Mouse (Mus musculus): ENCODE measurements around the gene Epha8. TPM values are rescaled to one million over a fixed set of nuclear protein-coding genes. Genes with fewer than 3 reads are reported as not detected.

Epha8 gene
- total and polyA plus RNA-seq, 2 experiments from 2014 or later: 14.2 to 59.3 TPM

DNA sequence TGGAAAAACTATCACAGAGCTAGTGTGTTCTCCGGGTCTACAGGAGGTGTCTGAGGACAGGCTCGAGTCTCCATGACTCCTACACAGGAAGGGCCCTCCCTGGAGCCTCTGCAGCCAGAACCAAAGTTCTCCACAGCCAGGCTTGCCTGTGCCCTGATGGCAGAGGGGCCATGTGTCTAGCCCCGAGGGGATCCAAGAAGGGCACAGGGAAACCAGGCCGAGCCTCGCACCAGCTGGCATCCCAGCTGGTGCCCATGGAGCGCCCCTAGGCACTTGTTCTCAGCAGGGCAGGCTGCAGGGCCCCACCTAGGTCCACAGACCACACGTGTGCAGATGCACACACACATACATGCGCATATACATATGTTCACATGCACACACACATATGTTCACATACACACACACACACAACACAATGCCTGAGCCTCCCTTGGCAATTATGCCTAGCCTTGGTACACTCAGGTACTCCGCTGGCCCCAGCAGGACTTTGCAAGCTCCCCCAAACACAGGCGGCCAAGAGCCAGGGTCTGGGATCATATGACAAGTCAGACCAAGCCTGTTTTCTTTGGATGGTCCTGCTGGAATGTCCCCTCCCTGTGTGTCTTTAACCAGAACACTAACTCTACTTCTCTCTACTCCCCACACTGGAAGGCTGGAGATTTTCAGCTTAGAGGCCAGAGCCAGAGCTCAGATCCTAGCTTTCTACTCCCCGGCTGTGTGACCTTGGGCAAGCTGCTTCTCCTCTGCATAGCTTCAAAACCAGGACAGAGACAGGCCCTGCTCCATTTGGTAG lies 11.9 kb downstream of the Epha8 start:
- no peaks in the 10 kb centered on the region for H3K27me3 ChIP-seq (ENCODE audit: insufficient read depth, low read length)
- ATAC-seq (no peak), DNase-seq (ENCODE audit: low spot score) (no peak)
- no peak for TF ChIP-seq CTCF (IDR thresholded peaks at IDR 0.05; ENCODE audit: low read depth)
- 57% methylated on average over 11 of the region's 11 CpGs for WGBS
- peaks cover 6% of the 10 kb centered on the region; the same call in 1 of the 2 replicates for H3K4me1 ChIP-seq (ENCODE audit: insufficient read depth, low read length)
- no peak overlapping the region for H3K4me2 ChIP-seq (ENCODE audit: low read depth, low read length)
- no peaks in the 10 kb centered on the region for H3K9me3 ChIP-seq (ENCODE audit: low read length)
- no peak overlapping the region for H3K4me3 ChIP-seq (ENCODE audit: low read length)
- no peak overlapping the region; the same call in 1 of the 2 replicates for H3K27ac ChIP-seq
- H3K36me3 ChIP-seq (ENCODE audit: insufficient read depth, low read length): no peaks in the 10 kb centered on the region
- no peak overlapping the region for H3K9ac ChIP-seq (replicated peaks; ENCODE audit: low read length)

DNA sequence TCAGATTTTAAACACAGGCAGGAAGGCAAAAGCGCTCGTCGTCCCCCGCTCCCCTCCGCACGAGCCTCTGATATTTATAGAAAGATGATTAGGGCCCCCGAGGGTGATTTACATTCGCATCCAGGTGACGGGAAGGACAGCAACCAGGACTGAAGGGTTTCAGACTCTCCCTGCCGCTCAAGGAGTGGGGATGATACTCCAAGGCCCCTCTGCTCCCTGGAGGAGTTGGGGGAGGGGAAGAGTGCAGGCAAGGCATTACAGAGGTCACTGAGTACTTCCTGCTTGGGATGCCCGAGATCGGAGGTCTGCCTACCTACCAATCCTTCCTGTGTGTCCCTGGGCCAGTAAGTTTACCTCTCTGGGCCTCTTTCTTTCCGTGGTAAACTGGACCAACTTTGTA lies 13.4 kb downstream of the Epha8 start:
- ATAC-seq (no peak), DNase-seq (ENCODE audit: low spot score) (no peak)
- no peak overlapping the region for H3K4me3 ChIP-seq (ENCODE audit: low read length)
- H3K27ac ChIP-seq: no peak overlapping the region
- H3K4me2 ChIP-seq (ENCODE audit: low read depth, low read length): 0 out of 2 replicates have a peak overlapping the region, but pooled peaks have one; percentile 32
- no peak for TF ChIP-seq CTCF (IDR thresholded peaks at IDR 0.05; ENCODE audit: low read depth)
- H3K9ac ChIP-seq (replicated peaks; ENCODE audit: low read length): no peak overlapping the region
- no peaks in the 10 kb centered on the region for H3K36me3 ChIP-seq (ENCODE audit: insufficient read depth, low read length)
- peaks cover 3% of the 10 kb centered on the region; the same call in 1 of the 2 replicates for H3K4me1 ChIP-seq (ENCODE audit: insufficient read depth, low read length)
- 30% methylated on average over 13 of the region's 13 CpGs for WGBS
- no peaks in the 10 kb centered on the region for H3K27me3 ChIP-seq (ENCODE audit: insufficient read depth, low read length)
- no peaks in the 10 kb centered on the region for H3K9me3 ChIP-seq (ENCODE audit: low read length)

DNA sequence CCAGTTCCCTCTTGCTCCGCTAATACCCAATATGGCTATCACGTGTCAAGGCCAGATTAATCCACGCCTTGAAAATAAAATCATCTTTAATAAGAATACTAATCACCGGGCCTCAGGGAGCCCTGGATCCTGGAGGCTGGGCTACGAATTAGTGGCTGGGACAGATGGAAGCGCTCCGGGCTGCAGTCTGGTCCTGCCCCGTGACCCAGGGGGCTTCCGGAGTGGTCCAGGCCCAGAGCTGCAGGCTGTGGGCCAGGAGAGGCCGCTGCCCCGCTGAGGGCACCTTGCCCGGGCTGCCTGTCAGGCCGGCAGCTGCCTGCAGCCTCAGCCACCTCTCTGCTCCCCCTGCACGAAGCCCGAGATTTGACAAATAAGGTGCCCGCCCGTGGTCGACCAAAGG lies 13.9 kb downstream of the Epha8 start:
- H3K9ac ChIP-seq (replicated peaks; ENCODE audit: low read length): peak overlapping the region; percentile 19; the same call in 1 of the 2 replicates
- no peak overlapping the region for H3K4me3 ChIP-seq (ENCODE audit: low read length)
- H3K27me3 ChIP-seq (ENCODE audit: insufficient read depth, low read length): no peaks in the 10 kb centered on the region
- no peak for TF ChIP-seq CTCF (IDR thresholded peaks at IDR 0.05; ENCODE audit: low read depth)
- no peaks in the 10 kb centered on the region for H3K36me3 ChIP-seq (ENCODE audit: insufficient read depth, low read length)
- peaks cover 3% of the 10 kb centered on the region; the same call in 1 of the 2 replicates for H3K4me1 ChIP-seq (ENCODE audit: insufficient read depth, low read length)
- 0 out of 2 replicates have a peak, but pooled peaks have one; percentile 24 for ATAC-seq
- DNase-seq (ENCODE audit: low spot score): peak; percentile 43
- no peaks in the 10 kb centered on the region for H3K9me3 ChIP-seq (ENCODE audit: low read length)
- 19% methylated on average over 18 of the region's 18 CpGs for WGBS
- peak overlapping the region; percentile 32; the same call in 1 of the 2 replicates for H3K4me2 ChIP-seq (ENCODE audit: low read depth, low read length)
- H3K27ac ChIP-seq: peak overlapping the region; percentile 42; the same call in 1 of the 2 replicates

DNA sequence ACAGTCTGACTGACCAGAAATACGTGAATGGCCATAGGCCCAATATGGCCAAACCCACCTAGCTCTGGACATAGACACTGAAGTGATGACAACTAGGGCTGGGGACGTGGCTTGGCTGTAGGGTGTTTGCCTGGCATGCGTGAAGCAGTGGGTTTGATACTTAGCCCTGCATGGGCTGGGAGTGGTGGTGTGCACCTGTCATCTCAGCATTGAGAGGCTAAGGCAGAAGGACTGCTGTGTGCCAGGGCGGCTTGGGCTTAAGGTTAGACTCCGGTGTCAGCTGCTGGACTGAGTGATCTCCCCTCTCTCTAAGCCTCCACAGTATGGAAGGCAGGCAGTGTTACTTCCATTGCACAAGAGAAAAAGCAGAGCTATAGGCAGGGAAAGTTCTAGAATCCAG lies 18.7 kb downstream of the Epha8 start:
- no peak for TF ChIP-seq CTCF (IDR thresholded peaks at IDR 0.05; ENCODE audit: low read depth)
- DNase-seq (ENCODE audit: low spot score): no peak
- H3K9ac ChIP-seq (replicated peaks; ENCODE audit: low read length): no peak overlapping the region
- ATAC-seq: no peak
- H3K36me3 ChIP-seq (ENCODE audit: insufficient read depth, low read length): 0 out of 2 replicates have a peak, but pooled peaks cover 3% of the 10 kb centered on the region
- peaks cover 3% of the 10 kb centered on the region; the same call in 1 of the 2 replicates for H3K4me1 ChIP-seq (ENCODE audit: insufficient read depth, low read length)
- no peak overlapping the region for H3K4me3 ChIP-seq (ENCODE audit: low read length)
- no peak overlapping the region for H3K27ac ChIP-seq
- no peaks in the 10 kb centered on the region for H3K27me3 ChIP-seq (ENCODE audit: insufficient read depth, low read length)
- 75% methylated on average over 5 of the region's 5 CpGs for WGBS
- no peaks in the 10 kb centered on the region for H3K9me3 ChIP-seq (ENCODE audit: low read length)
- no peak overlapping the region for H3K4me2 ChIP-seq (ENCODE audit: low read depth, low read length)

DNA sequence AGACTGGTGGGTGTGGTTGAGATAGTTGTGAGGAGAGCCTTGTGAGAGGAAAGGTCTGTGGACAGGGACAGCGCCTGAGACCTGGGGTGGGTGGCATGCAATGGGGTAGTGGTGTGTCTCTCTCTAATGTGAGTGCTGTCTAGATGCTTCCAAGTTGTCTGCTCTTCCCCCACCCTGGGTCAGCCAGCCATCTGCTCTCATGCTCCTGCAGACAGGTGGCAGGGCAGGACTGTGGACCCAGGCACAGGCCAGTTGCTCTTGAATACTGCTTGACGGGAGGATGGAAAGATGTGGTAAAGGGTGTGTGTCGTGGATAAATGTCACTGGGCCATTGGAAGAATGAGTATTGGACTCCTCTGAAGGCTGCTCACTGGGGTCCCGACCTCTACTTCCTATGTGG lies 19.3 kb downstream of the Epha8 start:
- no peak overlapping the region for H3K27ac ChIP-seq
- DNase-seq (ENCODE audit: low spot score) (no peak), ATAC-seq (no peak)
- H3K9ac ChIP-seq (replicated peaks; ENCODE audit: low read length): no peak overlapping the region
- no peaks in the 10 kb centered on the region for H3K9me3 ChIP-seq (ENCODE audit: low read length)
- 68% methylated on average over 4 of the region's 4 CpGs for WGBS
- 0 out of 2 replicates have a peak, but pooled peaks cover 3% of the 10 kb centered on the region for H3K36me3 ChIP-seq (ENCODE audit: insufficient read depth, low read length)
- no peaks in the 10 kb centered on the region for H3K27me3 ChIP-seq (ENCODE audit: insufficient read depth, low read length)
- no peak overlapping the region for H3K4me2 ChIP-seq (ENCODE audit: low read depth, low read length)
- H3K4me1 ChIP-seq (ENCODE audit: insufficient read depth, low read length): peaks cover 3% of the 10 kb centered on the region; the same call in 1 of the 2 replicates
- TF ChIP-seq CTCF (IDR thresholded peaks at IDR 0.05; ENCODE audit: low read depth): peak; percentile 25; the same call in 1 of the 2 replicates
- H3K4me3 ChIP-seq (ENCODE audit: low read length): no peak overlapping the region

DNA sequence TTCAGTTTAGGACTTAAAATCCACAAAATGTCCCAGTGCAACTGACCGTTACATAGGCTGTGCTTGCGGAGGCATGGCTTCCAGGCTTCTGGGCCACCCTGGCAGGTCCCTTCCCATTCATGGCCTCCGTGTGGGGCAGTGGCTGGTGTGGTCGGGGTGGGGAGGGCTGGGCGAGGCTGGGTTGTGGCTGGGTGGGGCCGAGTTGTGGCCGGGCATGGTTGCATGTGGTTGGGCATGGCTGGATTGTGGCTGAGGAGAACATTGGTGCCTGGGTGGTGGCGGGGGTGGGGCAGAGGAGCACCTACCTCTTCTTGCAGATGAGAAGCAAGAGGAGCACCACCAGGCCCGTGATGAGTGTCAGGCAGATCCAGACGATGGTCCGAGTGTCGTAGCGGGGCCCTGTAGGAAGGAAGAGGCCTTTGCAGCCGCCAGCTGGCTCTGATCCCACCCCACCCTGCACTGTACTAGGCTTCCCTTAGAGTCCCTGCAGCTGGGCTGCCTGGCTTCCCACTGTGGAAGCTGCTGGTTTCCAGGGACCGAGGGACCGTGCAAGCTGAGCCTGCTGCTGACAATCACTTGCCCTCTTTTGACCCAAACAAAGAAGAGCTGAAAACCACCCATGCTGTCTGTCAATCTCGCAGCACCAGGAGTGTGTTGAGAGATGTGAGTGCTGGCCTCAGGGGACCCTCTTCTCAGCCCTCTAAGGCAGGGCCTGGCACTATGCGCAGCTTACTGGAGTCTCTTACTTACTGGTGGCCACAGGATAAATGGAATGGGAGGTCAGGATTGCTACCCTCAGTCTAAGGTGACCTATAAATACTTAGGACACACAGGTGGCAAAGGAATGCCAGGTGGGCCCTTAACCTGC lies 21.6 kb downstream of the Epha8 start:
- no peak for ATAC-seq
- TF ChIP-seq CTCF (IDR thresholded peaks at IDR 0.05; ENCODE audit: low read depth): no peak
- no peak overlapping the region for H3K27ac ChIP-seq
- no peaks in the 10 kb centered on the region for H3K9me3 ChIP-seq (ENCODE audit: low read length)
- H3K4me2 ChIP-seq (ENCODE audit: low read depth, low read length): no peak overlapping the region
- no peak for DNase-seq (ENCODE audit: low spot score)
- WGBS: 43% methylated on average over 18 of the region's 18 CpGs
- no peaks in the 10 kb centered on the region for H3K27me3 ChIP-seq (ENCODE audit: insufficient read depth, low read length)
- 0 out of 2 replicates have a peak, but pooled peaks cover 3% of the 10 kb centered on the region for H3K36me3 ChIP-seq (ENCODE audit: insufficient read depth, low read length)
- H3K9ac ChIP-seq (replicated peaks; ENCODE audit: low read length): no peak overlapping the region
- no peak overlapping the region for H3K4me3 ChIP-seq (ENCODE audit: low read length)
- no peaks in the 10 kb centered on the region for H3K4me1 ChIP-seq (ENCODE audit: insufficient read depth, low read length)
